Mouse (Mus musculus) inflammation-experienced regulatory T-cells, adult 6 months (primary cell): ENCODE results near the gene Pnpla3. TPM values are rescaled to one million over a fixed set of nuclear protein-coding genes. Genes with fewer than 3 reads are reported as not detected.
A peak's percentile ranks its signal among the peaks of the same experiment; 100 is the strongest.
"Not testable (repeated sequence)": the region's sequence is repeated elsewhere in the genome, so short reads cannot be mapped to it uniquely, and the experiment has no call there.

ENCODE experiments used
- ATAC-seq: one replicate; pipeline ENCODE4 v1.8.0; 2017
- polyA plus RNA-seq, 3 experiments: library from polyadenylated mRNA; unstranded; fragments of 100-300 nt; shearing (Covaris generic); gene quantifications; one replicate each; pipeline ENCODE4 v1.2.1; 2017

Pnpla3 gene
- polyA plus RNA-seq, result under 1 TPM in 1 of 3 experiments, not detected in 2; 0.61 TPM

DNA sequence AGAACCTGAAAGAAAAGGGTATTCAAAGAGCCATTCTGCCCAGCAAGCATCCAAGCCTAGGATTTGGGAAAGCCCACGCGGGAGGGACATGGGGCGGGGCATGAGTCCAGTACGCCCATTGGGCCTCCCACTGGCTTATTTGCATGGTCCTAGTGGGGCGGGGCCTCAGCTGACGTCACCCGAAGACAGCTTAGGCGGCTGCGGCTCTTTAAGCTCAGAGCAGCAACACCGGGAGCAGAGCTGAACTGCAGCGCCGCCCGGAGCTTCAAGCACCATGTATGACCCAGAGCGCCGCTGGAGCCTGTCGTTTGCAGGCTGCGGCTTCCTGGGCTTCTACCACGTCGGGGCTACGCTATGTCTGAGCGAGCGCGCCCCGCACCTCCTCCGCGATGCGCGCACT is at the start of gene Pnpla3:
Gene Pnpla3, plus strand, starts transcription at position 238 of the 400 bp plus-strand sequence.
- ATAC-seq, result peak; percentile 72

DNA sequence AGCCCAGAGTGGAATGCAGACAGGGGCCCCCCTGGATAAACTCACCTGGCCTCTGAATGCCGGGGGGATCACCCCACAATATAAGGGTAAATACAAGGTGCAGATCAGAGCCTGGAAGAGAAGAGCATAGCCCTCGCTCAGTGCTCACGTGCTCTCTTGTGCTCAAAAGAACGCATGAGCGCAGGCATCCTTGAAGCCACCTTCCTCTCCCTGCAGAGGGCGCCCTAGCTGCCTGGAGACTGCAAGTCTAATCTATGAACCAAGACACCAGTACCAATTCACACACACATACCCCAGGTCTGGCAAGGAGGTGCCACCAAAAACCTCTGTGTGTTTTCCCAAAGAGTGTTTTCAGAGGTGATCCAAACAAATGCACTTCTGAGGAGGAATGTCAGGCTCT is 47.0 kb upstream of the Pnpla3 start:
- ATAC-seq, result no peak

DNA sequence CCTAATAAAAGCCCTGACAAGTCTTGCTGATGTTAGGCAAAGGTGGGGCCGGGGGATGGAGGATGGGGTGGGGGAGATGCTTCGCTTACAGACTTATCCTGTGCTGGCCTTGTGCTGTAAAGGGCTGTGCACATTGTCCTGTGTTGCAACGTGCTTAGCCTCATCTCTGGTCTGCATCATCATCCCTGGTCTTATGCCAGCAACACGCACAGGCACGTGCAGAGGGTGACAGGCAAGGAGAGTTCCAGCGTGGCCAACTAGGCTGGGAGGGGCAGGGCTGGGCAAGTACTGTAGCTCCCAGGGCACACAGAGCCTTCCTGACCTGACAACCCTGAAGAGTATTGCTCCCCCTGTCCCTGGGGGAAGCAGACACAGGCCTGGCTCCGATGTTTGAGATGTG is 46.6 kb upstream of the Pnpla3 start:
- no peak for ATAC-seq

DNA sequence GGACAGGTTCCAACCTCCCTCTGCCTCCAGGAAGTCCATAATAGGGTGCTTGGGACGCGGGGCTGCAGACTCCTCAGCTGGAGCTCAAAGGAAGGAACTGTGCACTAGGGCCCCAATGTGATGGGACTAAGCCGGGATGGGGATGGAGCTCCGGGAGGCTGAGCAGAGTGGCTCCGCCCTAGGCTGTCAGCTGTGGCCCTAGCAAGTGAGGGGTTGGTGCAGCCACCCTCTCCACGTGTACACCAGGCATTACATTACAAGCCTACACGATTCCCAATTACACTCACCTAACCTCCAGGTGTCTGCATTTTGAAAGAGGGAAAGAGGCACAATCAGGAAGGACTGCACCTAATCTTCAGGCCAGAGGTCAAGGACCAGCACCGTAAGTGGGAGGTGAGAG is 44.6 kb upstream of the Pnpla3 start, which contains the start of gene Pnpla5:
Gene Pnpla5, minus strand, starts transcription at position 101 of the 400 bp plus-strand sequence.
- no peak for ATAC-seq

DNA sequence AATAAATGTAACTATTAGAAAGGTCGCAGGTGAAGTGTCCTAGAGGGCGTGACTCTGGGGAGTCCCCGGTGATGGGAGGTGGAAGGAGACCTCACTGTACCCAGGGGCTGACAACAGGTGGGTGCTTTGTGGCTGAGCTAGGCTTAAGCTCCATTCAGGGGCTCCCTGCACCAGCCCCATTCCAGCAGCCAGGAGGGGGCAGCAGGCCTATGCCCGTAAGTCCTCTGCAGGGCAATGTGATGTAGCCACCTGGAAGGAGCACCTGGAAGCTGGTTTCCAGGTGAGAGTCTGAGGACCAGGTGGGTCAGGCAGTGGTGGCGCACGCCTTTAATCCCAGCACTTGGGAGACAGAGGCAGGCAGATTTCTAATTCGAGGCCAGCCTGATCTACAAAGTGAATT is 43.6 kb upstream of the Pnpla3 start:
- no peak for ATAC-seq

DNA sequence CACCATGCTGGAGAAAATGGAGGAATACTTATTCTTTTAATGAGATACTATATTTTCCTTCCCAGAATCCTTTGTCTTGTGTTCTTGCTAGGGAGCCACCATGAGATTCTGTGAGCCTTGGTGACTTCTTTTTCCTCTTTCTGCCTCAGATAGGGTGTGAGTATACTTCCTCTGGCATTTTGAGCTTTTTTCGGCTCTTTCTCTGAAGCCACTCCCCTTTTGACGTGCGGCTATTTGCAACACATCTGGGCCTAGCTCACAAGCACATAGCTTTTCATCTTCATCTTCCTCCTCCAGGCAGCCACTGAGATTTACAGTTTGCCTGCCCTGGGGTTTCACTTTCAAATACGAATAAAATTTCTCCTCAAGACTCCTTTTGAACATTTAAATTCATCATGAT is 41.2 kb upstream of the Pnpla3 start:
- ATAC-seq, result no peak

DNA sequence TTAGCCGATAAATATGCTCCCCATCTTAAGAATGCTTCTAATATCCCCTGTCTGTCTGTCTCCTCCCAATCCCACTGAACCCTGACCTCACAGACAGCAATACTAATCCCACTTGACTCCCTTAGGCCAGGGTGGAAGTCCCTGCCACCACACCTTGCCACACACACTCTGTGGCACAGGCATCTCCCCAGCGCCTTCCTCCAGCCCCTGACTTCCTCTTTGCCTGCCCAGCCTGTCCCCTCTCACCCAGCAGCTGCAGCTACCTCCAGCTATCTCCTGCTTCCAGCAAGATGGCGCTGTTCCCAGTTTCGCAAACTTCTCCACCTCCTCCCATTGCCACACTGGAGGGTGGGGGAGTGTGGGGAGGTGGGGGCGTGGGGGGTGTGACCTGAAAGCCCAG is 40.8 kb upstream of the Pnpla3 start:
- no peak for ATAC-seq

DNA sequence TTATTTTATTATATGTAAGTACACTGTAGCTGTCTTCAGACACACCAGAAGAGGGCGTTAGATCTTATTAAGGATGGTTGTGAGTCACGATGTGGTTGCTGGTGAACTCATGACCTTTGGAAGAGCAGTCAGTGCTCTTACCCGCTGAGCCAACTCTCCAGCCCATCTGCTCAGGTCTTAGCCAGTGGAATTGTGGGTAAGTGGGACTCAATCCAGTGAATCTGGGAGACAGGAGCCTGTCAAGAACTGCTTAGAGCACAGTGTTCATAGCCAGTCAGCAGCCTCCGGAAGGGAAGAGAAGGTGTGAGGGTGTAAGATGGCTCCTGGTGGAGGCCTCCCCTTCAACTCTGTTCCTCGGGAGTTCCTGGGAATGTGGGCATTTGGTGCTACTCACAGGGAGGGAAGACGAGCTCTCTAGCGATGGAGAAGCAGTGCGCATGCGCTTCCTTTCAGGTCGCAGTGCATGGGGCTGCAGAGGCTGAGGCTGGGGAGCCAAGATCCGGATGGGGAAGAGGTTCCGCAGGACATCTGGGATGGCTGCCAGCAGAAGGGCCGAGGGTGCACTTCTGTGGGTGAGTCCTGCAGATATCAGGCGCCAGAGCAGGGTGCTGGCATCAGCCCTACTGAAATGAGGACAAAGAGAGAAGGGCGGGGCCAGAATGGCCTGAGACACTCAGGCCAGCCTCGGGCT is 36.4 kb upstream of the Pnpla3 start:
- ATAC-seq, result no peak

DNA sequence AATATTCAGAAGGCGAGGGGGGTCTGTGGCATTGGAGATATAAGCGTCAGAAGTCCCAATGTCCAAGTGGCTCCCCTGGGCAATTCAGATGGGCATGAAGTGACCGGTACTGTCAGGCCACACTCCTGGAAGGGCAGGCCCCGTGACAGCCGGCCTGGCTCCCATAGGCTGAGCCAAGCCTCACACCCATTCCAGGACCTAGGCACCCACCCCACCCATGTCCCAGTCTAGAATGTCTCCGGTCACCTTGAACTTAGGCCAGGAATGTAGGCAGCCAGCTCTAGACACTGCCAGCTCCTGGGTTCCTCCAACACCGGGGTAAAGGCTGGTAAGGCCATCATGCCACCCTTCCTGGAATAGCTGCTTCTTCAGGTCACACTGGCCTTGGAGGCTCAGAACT is 35.7 kb upstream of the Pnpla3 start:
- no peak for ATAC-seq

DNA sequence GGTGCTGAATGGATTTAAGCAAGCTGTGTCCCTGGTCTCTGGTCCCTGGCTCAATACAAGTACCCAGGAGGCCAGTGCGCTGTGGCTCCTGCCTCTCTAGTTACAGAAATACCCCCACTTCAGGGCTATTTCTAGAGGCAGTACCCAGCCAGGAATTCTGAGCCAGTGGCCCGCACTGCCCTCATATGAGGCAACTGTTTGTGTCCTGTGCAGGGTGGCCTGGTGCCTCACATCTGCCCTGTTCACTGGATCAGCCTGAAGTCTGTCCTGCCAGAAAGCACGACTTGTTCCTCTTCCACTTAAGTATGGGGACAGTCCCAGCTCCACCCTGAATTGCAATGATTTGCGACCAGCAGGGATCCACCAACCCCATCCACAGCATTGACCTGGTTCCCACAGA is 34.2 kb upstream of the Pnpla3 start:
- no peak for ATAC-seq

DNA sequence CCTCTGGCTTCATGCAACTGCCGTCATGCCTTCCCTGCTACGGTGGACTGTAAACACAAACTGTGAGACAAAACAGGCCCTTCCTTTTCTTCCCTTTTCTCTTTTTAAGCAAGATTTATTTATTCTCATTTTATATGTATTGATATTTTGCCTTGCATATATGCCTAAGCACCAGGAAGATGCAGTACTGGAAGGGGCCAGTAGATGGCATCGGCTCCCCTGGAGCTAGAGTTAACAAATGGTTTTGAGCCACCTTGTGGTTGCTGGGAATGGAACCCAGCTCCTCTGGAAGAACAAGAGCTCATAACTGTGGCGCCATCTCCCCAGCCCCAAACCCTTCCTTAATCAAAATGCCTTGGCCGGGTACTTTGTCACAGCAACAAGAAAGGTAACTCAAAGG is 32.2 kb upstream of the Pnpla3 start:
- no peak for ATAC-seq

DNA sequence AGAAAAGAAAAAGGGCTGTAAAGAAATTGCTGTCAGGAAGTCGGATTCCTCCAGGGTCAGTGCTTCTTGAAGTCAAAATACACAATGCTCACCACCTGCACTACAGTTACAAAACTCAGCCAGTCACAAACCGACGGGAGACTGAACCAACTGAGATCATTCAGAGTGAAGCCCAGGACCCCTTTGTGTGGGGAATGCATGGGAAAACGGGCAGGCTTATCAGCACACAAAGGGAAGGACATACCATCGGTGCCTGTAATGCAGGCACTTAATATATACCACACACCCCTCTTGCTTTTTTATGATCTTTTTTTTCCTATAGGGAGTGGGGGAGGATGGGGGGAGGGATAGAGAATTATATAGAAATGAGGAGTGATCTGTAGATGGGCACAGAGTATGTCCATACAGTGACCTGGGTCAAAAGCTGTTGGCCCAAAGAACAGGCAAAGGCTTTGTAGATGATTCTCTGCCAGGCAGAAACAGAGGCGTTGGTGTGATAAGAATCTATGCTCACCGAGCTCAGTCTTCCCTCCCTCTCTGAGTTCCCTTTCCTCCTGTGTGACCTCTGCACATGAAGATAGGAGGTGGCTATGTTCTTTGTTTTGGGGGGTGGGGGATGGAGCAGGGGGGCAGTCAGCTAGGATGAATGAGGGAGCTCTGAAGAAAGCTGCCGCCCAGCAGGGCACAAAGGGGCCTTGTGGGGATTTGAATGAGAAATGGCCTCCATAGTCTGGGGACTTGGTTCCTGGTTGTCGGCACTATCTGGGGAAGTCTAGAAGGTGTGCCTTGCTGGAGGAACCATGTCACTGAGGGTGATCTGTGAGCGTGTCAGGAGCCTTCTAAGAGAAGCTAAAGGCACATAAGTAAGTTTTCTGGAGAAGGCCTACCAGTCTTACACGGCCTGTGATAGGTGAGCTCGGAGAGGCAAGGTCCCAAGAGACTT is 30.9 kb upstream of the Pnpla3 start:
- no peak for ATAC-seq

DNA sequence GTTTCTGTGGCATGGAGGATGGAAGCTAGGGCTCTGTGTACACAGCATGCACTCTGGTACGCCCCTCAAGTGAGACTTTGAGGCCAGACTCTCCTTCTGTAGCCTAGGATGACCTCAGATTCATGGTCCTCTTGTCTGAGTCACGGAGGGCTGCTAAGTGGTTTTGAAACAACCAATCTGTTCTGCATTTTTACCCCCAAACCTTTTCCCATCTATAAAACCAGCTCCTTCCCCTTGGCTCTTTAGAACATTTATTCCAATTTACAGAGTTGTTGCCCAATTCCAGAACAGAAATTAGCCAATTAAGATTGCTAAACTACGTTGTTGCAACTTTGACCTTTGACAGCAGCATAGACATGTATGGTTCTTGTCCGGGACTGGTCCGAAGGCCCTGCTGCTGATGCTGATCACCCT is 28.0 kb upstream of the Pnpla3 start:
- no peak for ATAC-seq

DNA sequence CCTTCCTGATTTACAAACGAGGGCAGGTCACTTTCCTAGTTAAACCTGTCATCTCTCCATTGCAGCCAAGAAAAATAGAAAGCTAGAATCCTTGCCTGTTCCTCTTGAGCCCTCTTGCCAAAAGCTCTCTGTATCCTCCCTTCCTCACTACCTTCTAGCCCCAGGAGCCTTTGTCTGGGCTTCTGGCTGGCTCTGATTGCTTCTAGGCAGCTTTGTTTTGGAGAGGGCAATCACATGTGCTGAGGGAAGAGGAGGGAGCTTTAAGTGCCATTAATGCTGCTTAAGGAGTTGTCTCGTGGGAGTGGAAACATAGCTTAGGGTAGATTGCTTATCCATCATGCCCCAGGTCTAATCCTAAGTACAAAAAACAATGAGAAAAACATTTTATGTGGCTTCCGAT is 27.5 kb upstream of the Pnpla3 start:
- no peak for ATAC-seq

DNA sequence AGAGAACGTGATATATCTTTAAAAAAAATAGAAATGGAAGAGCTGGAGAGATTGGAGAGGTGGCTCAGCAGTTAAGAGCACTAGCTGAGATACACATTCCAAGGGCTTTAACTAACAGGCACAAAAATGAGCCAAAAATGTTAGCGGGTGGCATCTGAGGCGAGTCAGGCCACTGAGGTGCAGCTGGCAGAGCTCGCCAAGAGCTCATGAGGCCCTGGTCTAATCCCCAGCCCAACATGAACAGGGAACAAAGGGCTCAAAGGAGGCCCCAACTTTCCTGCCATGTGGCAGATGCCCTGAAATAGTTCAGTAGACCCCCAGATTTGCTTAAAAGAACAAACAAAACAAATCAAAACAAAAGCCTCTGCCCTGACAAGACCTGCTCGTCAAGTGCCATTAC is 26.7 kb upstream of the Pnpla3 start:
- no peak for ATAC-seq

DNA sequence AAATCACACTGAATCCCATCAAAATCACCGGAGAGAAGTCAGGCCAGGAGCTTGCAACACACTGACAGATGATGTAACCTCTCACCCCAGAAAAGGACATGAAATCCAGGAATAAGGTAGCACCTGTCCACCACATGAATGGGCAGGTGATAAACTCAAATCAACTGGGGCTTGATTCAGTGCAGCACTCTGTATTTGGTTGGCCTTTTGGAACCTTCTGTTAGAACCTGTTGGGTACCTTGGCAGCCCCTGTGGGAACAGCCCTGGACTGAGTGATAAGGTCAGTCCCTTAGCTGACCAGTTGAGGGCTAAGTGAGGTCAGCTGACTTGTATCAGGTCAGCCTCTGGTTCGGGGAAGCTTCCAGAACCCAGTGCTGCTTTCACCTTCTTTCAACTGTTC is 11.5 kb upstream of the Pnpla3 start:
- no peak for ATAC-seq

DNA sequence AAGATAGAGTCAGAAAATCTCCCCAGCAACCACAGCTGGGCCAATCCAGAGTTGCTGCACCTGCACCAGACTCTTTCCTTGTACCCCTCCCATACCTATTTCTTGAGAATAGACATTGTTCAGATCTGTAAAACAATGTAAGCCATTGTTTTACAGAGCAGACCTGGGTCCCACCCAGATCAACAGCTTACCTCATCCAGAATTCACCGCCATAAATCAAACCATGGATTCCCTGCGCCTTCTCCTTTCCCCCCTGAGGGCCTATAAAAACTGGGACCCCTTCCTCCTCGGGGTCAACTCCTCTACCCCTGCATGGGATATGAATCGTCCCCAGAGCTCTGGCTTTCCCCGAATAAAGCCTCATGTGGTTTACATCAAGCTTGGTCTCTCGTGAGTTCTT is 10.1 kb upstream of the Pnpla3 start:
- ATAC-seq, result not testable (repeated sequence)

DNA sequence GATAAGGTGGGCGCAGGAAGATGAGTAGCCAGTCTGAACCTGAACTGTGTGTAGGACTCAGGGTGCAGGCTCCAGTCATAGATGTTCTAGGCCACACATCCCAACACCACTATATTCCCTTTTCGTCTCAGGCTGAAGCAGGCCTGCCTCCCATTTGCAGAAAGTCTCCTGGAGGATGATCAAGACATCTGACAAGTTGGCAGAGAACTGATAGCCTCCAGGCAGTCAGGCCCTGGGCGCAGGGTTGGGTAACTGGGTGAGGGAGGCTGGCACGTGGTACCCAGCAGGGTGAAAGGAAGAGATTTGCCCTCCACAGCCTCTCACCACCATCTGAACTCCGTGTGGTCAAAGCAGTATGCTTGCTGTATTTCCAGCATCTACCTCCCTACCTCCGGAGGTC is 5.8 kb upstream of the Pnpla3 start:
- no peak for ATAC-seq

DNA sequence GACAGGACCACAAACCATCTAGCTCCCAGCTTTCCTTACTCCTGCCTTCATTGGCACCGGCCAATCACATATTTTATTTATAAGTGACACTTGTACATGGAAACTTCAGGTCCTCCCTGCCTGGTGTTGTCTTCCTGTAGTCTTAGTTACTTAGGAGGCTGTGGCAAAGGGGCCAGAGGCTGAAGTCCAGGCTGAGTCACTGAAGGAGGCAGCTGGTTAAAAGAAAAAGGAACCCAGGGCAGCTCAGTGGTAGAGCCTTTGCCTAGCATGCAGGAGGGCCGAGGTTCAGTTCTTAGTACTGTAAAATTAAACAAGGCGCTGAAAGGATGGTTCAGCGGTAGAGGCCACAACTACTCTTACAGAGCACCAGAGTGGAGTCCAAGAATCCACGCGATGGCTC is 819 bp upstream of the Pnpla3 start:
- no peak for ATAC-seq

DNA sequence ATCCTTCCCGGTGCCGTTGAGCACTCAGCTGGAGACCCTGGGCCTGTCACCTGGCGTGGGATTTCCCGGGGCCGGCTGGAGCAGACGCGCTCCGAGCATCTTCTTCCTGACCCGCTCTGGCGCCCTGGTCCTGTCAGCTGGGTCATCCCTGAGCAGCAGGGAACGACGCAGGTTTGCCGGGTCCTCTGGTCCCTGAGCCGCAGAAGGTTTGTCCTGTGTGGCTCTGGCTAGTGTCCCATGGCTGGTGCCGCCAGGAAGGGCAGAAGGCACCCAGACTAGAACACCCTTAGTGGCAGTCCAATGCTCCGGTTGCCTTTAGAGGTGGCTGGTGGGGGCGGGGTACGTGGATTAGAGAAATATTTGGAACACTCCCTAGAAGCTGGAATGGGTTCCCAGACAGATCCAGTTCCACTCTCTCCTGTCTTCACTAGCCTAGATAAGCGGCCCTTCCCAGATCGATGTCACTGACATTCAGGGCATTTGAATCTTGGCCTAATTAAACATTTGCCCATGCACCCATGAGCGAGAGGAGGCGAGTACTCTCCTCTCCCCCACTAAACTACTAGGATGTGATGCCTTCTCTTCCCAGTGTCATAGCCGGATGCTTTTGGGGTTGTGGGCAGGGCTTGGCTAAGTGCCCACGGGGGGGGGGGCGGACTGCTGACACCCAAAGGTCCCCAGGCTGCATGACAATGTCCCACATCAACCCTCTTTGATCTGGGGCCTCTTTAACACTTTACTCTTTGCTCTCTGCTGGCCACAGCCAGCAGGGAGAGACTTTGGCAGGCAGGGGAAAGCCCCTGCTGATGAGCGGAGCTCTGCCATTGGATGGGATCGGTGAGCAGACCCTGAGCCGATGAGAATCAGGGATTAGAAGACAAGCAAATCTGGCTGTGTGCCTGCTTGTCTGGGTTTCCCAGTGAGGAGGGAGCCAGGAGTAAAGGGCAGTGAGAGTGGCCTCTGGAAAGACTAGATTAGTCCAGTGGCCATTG is 829 bp downstream of the Pnpla3 start:
- ATAC-seq, result peak; percentile 67

DNA sequence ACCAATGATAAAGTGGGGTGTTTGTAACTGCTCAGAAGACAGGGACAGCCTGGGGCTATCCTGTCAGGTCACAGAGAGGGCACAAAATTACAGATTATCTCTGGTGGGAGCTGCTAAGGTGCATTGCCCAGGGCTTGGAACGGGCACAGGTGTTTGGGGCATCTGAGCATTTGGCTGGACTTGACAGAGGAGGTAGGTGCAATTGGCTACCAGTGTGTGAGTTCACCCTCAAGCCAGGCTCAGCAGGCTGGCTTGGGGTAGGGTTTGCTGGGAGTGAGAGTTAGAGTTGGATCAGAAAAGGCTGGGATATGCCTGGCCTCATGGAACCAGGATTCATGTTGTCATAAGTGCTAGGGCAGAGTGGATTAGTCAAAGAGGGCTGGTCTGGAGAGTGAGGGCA is 1.9 kb downstream of the Pnpla3 start:
- ATAC-seq, result no peak

DNA sequence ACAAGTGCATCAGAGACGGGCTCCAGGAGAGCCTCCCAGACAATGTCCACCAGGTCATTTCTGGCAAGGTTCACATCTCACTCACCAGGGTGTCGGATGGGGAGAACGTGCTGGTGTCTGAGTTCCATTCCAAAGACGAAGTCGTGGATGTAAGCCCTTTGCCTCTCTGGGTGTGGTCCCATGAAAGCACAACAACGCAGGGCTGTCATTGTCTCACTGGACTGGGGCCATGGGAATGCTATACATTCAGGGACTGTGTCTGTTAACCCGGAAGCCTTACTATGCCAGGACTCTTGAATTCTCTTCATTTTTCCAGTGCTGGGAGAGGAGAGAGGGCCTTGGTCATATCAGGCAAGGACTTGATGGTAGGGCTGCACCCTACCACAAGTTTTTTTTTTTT is 3.5 kb downstream of the Pnpla3 start:
- ATAC-seq, result no peak

DNA sequence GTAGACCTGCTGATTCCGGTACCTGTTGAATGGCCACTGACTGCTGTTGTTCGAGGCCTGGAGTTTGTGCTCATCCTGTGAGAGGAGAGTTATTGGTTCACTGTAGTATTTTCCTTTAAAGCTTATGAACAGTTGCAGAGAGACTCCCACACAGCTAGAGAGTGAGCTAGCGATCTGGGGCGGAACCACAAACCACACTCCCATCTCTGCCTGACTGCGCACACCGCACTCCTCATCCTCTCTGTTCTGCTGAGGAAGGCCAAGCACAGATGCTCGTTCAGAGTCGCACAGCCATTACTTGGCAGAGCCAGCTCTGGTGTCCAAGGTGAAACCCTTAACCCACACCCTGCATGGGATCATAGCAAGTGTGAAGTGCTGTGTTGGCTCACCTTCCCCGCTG is 11.1 kb downstream of the Pnpla3 start:
- no peak for ATAC-seq
